Comparison of ENCODE assay signal across 21 mouse cellular contexts in the genomic region with DNA sequence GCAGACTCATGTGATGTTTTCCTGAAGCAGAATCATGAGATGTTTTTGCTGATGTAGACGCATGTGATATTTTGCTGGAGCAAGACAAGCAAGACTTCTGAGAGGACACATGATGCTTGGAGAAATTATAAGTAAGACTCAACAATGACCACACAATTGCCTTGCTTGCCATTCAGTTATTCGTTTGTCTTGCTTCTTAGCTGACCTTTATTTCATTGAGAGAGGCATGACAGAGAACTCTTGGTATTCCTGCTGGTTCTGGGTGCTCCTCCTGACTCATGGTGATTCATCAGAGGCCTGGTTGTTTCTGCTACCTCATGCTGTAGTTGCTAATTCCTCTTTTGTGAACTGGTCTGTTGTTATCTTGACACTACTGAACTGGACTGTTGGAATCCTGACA. TPM values are rescaled to one million over a fixed set of nuclear protein-coding genes. Genes with fewer than 3 reads are reported as not detected.
A peak's percentile ranks its signal among the peaks of the same experiment; 100 is the strongest.
DNase-seq lines count a peak whose midpoint lies in the region; ATAC-seq and TF ChIP-seq lines count a peak whose summit lies in the region.
"Not testable (repeated sequence)": the region's sequence is repeated elsewhere in the genome, so short reads cannot be mapped to it uniquely, and the experiment has no call there.
"Had no signal": no experiment of that assay in that cellular context is flagged by ENCODE, and none has a peak within 500 bp of the region (broad histone marks: within the 10 kb centered on the region; RNA-seq: fewer than 3 reads in every experiment).

No protein-coding gene starts in this region.

- H3K9me3 ChIP-seq in G1E (replicated peaks) = not testable (repeated sequence)

- peak overlapping the region; percentile 34; the same call in 1 of the 2 replicates for H3K27ac ChIP-seq in embryonic fibroblast, embryonic 13.5 days (ENCODE audit: insufficient read depth, low read length)

- H3K4me3 ChIP-seq in G1E (ENCODE audit: low read depth, low read length); embryonic fibroblast, embryonic 13.5 days (ENCODE audit: insufficient read depth, low read length): not testable (repeated sequence)

- DNase-seq in 3T3-L1 (ENCODE audit: low read depth, low spot score) (peak; percentile 86), Patski (ENCODE audit: low read depth, low spot score) (peak; percentile 61)
- DNase-seq in G1E (ENCODE audit: low spot score) = not testable (repeated sequence)
- DNase-seq in Muller cell, postnatal 12 days (ENCODE audit: inconsistent ontology term) = peak; percentile 61
- DNase-seq in heart, adult 11 months = peak; percentile 53

- H3K4me1 ChIP-seq in G1E (ENCODE audit: insufficient read depth, low read depth, low read length); embryonic fibroblast, embryonic 13.5 days (ENCODE audit: control insufficient read depth, insufficient read depth, low read length): not testable (repeated sequence)

- not testable (repeated sequence) for H3K36me3 ChIP-seq in G1E (replicated peaks)

- not testable (repeated sequence) for TF ChIP-seq CTCF in G1E (IDR thresholded peaks at IDR 0.05; ENCODE audit: low read depth, low read length); Patski (IDR thresholded peaks at IDR 0.05); embryonic fibroblast, embryonic 13.5 days (IDR thresholded peaks at IDR 0.05; ENCODE audit: borderline replicate concordance, insufficient read depth, low read length)

- in situ Hi-C loops in Patski (cut with MboI; ENCODE audit: low pct_unique_long_range_greater_than_20kb) = loop anchor here (10.0 to 25.0 kb wide), 2 partner anchors 134 to 356 kb away; partner anchors contain the start of gene Prl2c3

- TF ChIP-seq POLR2A in embryonic fibroblast, embryonic 13.5 days (IDR thresholded peaks at IDR 0.05; ENCODE audit: low read depth, low read length) = not testable (repeated sequence)

- POLR2A ChIA-PET in Patski (lab: Charles Lee) = not testable (repeated sequence)

- ATAC-seq in G1E (ENCODE audit: extremely low read depth, insufficient number of reproducible peaks, low FRiP score, poor library complexity, severe bottlenecking) (peak; percentile 49), Patski (peak; percentile 94)

- H3K27me3 ChIP-seq in G1E (ENCODE audit: insufficient read depth, low read length); Patski: not testable (repeated sequence)

- CTCF ChIA-PET in Patski (lab: Charles Lee) = not testable (repeated sequence)

RNA-seq across cellular contexts. Expression of gene Prl2c5, which starts 13.9 kb away (rescaled TPM):
- total RNA-seq in G1E (2014; fragmentation: Nextera tagmentation) (not detected in 2 replicates), G1E (2017) (not detected in 2 replicates)
- polyA plus RNA-seq in G1E (2012) (not detected in 2 replicates), Patski (2021) (0.55 TPM)
- not detected in 2 replicates for polyA plus RNA-seq in embryonic fibroblast, embryonic 13.5 days (2011; ENCODE audit: insufficient read length, low read depth, missing spikeins)
- total RNA-seq: adrenal gland, adult 2 months; adrenal gland, postnatal 25 days; adrenal gland, postnatal 4 days; CH12.LX; forebrain, postnatal 0 days; gastrocnemius, adult 18-20 months had no signal
- polyA plus RNA-seq: adrenal gland, adult 2 months; CD4-positive, CD25-positive, alpha-beta regulatory T cell, adult 4 months; cortical plate, adult 2 months; embryonic facial prominence, embryonic 10.5 days; embryonic facial prominence, embryonic 12.5 days; embryonic facial prominence, embryonic 14.5 days; erythroblast, embryonic 14.5 days; forebrain, embryonic 11.5 days; forebrain, embryonic 13.5 days; forebrain, embryonic 15.5 days; forebrain, postnatal 0 days had no signal
